Mouse (Mus musculus): ENCODE measurements around the gene Islr.

Islr gene

DNA sequence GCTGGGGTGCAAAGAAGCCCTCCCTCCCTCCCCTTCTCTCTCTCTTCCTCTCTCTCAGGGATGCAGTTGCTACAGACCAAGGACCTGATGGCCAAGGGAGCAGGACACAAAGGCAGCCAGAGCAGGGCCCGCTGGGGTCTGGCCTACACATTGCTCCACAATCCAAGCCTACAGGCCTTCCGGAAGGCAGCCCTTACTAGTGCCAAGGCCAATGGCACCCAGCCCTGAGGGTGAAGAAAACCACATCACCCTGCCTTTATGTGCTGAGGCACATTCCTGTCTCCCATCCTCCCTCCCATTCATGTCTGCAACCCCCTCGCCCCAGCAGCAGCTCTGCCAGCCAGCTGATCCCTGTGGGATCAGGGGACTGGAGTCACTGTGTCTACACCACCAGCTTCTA, 51.0 kb downstream of the Islr start:
- no peak for DNase-seq (ENCODE audit: low read depth, low spot score)

DNA sequence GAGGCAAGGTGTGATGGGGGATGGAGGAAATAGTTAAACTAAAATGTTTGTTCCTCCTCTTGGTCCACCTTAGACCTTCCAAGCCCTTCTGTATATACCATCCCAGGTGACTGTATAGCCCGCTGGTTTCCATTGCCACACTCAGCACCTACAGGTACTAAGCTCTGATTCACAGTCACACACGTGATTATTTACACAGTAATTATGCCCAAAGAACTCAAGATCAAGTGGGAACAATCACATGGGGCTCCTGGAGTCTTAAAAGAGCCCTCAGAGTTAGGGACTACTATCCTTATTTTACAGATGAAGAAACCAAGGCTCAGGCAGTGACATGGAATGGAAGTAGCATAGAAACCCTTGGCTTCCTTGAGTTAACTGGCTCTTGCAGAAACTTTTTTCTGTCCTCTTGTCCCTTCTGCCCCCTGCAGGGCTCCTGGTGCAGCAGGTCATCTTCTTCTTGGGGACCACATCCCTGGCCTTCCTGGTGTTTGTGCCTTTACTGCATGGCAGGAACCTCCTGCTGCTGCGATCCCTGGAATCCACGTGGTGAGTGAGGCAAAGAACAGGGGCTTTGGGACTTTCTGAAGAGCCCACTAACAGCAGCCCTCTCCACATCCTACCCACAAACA, 53.3 kb downstream of the Islr start:
- DNase-seq (ENCODE audit: low read depth, low spot score): no peak

DNA sequence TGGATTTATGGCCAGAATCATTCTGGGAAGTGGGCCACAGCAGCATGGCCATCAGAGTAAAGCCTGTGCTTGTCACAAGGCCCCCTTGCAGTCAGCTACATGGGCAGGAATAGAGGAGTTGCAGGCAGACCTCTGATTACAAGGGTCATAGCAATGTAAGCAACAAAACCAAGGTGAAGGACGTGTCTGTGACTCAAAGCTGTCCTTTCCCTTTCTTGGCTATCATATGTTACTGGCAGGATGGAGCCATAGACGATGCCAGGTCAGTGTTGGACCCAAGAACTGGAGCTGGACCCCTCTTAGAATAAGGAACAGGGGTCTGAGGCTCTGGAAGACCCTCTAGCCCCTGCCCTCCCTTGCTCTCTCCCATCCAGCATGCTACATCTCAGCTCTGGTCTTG, 55.3 kb downstream of the Islr start:
- no peak for DNase-seq (ENCODE audit: low read depth, low spot score)

DNA sequence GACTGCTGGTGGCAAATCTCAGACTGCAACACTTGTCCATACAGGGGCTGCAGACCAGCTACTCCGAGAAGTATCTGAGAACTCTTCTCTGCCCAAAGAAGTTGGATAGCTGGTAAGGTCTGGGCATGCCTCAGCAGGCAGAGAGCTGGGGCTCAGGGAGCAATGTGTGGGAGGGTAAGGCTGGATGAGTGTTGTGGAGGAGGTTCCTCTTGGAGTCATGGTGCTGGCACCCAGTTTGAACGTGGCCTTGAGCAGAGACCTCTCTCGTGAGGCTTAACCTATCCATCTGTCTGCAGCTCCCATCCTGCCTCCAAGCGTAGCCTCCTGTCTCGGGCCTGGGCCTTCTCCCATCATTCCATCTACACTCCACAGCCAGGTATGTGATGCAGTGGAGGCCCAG, 58.7 kb downstream of the Islr start:
- DNase-seq (ENCODE audit: low read depth, low spot score): no peak

DNA sequence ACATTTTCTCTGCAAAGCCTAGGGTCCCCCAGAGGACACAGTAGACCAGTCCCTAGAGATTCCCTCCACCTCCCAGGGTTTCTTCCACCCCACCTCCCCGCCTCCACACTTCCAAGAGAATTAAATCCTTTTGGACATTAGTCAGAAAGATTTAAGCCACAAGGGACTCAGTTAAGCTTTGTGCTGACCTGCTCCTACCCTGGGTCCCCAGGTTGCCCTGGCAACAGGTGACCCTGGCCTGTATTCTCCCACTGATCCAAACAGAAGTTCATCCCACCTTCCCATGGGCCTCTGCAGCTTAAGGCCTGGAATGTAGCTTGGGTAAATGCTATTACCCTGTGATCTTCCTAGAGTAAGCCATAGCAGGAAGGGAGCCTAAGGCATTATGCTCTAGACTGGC, 59.4 kb downstream of the Islr start:
- no peak for DNase-seq (ENCODE audit: low read depth, low spot score)

DNA sequence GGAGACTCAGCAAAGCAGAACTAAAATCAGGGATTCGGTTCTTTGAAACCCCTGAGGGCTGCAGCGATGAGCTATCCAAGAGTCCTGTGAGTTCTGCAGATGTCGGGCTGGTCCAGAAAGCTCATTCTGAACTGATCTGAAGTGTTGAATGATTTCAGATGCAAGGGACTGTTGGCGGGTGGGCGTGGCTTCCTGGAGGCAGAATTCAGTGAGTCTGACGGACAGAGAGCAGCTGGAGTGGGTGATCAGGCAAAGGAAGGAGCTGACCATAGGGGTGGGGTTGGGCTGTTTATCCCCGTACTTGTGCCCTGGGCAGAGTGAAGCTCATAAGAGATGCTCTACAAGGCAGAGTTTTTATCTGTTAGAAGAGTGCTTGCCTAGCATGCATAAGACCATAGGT, 60.7 kb downstream of the Islr start:
- DNase-seq (ENCODE audit: low read depth, low spot score): no peak

DNA sequence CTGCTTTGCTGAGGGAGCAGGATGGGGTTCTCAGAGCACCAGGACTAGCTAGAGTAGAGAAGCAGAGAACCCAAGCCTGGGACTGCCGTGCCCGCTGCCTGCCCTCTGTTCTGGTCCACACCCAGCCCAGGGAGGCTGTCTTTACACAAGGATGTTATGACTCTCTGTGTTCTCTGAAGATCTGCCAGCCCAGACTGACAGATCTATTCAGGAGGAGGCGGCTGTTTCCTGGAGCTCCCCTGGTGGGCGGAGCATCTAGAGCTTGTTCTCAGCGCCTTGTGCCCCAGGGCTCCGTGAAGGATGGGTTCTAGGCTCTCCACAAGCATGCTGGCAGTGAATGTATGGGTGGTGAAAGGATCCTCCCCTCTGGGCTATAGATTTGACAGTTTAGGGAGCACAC, 64.2 kb downstream of the Islr start:
- no peak for DNase-seq (ENCODE audit: low read depth, low spot score)

DNA sequence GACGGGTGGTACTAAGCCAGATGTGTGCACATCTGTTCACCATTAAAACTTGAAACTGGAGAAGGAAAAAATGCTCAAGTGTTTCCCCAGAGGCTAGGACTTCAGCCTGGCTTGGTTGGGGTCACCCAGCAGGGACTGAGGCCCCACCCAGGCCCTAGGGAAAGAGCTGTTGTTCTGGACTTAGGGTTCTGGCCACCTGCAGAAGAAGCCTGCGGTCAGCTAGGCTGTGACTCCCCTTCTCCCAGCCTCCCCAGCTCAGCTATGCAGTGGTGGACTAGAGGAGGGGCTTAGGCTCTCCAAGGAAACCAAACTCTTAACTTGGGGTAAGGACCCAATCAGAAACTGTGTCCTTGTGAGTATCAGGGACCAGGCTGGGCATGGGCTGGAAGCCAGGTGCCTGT, 68.2 kb downstream of the Islr start:
- DNase-seq (ENCODE audit: low read depth, low spot score): no peak

DNA sequence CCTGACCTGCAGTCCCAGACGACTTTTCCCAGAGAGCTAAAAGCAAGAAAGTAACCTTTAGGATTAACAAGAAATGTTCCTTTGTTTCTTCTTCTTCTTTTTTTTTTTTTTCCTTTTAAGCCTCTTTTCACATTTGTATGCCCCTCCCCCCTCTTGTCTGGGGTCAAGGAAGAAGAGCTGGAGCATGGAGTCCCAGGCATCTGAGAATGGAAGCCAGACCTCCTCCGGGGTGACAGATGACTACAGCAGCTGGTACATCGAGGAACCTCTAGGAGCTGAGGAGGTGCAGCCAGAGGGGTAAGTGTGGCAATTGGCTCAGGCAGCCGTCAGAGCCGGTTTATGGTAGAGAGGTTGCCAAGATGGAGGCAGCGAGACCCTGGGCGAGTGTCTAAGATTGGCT, 69.2 kb downstream of the Islr start:
- DNase-seq (ENCODE audit: low read depth, low spot score): peak; percentile 72

DNA sequence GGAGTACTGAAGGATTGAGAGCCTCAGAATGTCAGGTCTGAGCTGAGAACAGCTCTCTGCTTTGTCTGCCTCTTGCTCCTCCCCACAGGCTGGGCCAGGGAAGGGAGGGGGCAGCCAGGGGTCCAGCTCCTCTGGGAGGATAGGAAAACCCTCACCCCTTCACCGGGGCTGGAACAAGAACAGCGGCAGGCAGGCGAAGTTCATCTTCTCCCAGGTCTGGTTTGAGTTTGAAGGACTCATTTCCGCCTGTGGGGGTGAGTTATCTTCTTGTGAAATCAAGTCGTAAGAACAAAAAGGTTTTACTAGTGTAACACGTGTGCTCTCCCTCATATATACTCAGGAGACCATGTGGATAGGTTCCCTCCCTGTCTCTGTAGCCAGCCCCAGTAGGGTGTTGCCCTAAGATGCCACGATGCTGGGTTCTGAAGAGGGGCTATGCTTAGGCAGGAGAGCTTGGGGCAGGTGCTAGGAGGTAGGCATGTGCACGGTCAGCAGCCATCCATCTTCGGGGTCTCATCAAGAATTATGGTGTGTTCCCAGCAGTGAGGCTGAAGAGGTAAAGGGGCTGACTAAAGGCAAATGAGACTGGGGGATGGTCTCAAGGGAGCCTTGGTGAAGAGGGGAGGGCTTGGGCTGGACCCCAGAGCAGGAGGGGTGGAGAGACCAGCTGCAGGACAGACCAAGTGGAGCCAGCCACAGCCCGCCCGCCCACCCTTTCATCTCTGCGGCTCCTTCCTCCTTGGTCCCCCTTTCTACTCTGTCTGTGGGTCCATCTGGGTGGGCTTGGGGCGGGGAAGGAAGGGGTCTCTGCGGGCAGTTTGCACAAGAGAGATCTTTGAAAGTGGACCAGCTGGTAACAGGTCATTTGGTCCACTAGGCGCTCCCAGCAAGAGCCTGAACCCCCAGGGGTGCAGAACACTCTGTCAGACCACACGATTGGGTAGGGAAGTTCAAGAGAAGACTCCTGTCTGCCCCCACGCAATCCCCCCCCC, 69.9 kb downstream of the Islr start:
- peak; percentile 82 for DNase-seq (ENCODE audit: low read depth, low spot score)

DNA sequence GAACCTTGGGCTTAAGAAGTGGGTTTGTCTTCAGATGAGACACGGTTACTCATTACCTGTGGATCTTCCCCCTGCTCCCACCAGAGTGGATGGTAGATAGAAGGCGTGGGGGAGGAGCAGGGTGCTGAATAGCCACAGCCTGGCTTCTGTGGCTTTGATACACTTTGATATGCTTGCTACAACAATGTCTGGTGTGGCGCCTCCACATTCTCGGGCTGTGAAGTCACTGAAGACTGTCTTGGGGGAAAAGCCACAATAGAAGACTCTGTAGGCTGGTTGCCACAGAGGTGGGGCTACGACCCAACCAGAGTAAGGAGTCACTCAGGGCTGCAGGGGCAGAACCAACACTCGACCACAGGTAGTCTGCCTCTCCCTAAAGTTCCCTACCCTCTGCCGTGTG, 72.4 kb downstream of the Islr start:
- no peak for DNase-seq (ENCODE audit: low read depth, low spot score)

DNA sequence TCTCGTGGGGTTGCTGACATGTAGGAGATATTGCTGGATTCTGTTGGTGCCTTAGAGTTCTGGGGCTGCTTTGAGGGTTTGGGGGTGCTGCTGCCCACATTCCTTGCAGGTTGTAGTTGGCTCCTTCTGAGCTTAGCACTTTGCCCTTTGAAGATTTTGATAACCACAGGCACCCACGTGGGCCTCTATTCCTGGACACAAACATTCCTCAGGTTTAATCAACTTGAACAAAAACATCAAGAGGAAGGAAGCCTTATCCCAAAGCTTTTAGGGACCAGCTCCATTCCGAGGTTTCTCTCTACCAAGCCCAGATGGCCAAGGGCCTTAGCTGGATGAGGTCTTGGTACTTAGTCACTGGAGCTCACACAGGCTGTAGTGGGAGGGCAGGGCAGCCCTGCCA, 73.2 kb downstream of the Islr start:
- DNase-seq (ENCODE audit: low read depth, low spot score): no peak

DNA sequence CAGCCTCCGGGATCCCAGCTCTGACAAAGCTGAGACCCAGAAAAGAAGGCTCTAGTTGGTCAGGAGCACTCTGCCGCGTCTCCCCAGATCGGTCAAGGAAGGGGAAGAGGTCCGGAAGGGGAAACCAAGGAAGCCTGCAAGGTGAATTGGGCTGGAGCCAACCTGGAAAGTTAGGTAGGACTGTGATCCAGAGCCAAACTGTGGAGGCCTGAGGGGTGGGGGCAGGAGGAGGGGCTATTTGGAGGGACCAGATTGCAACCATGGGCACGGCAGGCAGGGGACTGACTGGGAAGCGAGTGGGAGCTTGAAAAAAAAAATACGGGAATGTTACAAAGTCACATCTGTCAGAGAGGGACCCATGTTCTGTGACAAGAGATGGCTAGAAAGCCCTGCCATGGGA, 74.6 kb downstream of the Islr start:
- no peak for DNase-seq (ENCODE audit: low read depth, low spot score)

DNA sequence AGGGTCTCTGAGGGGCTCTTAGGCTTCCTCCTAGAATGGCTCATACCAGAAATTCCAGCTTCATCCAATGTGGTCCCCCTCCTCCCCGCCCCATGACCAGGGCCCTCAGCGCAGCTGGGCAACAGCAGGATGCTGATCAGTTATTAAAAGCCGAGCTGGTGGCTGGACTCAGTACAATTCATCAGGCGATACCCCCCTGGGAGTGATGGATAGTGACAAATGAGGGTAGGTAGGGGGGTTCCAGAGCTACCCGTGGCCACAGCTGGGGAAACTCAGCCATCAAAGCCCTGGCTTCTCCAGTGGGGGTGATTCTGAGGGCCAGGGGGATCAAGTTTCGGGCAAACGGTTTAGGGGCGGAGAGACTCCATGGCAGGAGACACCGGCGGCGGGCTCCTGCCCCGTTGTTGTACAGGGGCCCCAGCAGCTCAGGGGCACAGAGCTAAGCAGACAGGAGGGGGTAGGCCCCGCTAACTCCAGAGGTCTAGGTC, 75.1 kb downstream of the Islr start:
- DNase-seq (ENCODE audit: low read depth, low spot score): peak; percentile 90

DNA sequence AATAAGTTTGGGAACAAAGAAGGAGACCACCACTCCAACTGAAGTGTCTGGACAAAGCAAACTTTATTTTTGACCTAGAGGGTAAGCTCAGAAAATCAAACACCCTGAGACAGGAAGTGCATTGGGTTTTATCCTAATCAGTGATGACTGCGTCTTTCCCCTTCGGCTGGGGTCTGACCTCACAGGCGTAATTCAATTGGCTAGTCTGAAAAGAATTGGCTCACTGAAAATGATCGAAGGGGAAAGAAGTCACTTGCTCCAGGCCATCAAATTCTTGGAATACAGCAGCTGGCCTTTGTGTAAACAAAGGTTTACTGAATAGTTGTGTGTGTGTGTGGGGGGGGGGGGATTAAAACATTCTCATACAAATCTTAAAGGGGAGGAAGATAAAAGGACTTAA, 78.3 kb downstream of the Islr start:
- DNase-seq (ENCODE audit: low read depth, low spot score): no peak

DNA sequence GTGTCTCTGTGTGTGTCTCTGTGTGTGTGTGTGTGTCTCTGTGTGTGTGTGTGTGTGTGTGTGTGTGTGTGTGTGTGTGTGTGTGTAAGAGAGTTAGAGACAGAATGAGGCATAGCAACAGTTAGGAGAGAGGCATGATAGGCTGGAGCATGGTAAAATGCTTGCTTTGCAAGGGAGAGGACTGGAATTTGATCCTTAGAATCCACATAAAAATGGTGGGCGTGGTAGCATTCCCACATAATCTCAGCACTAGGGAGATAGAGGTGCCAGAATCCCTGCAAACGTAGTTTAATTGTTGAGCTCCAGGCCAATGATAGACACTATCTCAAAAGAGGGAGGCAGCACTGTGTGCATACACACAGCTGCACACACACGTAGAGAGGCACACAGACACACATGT, 79.0 kb downstream of the Islr start:
- DNase-seq (ENCODE audit: low read depth, low spot score): no peak

DNA sequence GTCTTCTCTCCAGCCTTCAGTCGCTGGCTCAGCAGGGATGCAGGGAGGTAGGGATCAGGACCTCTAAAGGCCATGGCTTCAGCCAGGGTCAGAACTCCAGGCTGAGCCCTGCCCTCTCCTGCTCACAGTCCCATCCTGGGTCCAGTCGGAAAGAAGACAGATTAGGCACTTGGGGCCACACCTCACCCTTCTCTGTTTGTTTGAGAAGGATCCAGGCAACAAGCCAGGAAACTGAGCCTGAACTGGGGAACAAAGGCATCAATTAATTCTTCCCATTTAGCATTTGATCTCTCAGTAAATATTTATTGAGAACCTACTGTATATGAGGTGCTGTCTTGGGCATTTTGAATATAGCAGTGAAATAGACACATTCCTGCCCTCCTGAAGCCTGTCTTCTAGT, 85.4 kb downstream of the Islr start, which contains the start of gene Ccdc33:
TSS of gene Ccdc33 (minus strand) at position 153 of the 400 bp plus-strand sequence.
- no peak for DNase-seq (ENCODE audit: low read depth, low spot score)

DNA sequence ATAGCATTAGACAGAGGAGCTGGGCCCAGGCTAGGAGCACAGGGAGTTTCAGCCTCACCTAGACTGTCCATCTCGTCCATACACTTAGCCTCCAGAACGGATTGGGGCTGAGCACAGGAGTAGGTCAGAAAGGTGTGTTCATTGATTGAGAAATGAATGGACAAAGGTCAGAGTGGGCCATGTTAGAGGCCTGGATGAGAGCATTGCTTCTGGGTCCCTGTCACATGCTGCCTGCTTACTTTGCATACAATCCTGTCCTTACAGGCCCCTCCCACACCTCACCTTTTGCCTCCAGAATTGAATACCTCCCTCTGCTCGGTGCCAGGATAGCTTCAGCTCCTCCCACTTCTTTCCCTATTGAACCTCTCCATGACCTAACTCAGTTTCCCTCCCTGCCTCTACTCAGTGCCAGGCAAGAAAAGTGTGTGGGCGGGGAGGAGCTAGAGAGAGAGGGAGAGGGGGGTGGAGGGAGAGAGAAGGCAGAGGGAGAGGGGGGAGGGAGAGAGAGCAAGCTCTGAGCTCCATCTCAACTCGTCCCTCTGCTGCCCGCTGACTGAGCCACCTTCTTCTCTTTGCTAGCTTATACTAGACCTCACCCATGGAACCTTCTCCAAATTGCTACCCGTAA, 88.0 kb downstream of the Islr start:
- no peak for DNase-seq (ENCODE audit: low read depth, low spot score)

DNA sequence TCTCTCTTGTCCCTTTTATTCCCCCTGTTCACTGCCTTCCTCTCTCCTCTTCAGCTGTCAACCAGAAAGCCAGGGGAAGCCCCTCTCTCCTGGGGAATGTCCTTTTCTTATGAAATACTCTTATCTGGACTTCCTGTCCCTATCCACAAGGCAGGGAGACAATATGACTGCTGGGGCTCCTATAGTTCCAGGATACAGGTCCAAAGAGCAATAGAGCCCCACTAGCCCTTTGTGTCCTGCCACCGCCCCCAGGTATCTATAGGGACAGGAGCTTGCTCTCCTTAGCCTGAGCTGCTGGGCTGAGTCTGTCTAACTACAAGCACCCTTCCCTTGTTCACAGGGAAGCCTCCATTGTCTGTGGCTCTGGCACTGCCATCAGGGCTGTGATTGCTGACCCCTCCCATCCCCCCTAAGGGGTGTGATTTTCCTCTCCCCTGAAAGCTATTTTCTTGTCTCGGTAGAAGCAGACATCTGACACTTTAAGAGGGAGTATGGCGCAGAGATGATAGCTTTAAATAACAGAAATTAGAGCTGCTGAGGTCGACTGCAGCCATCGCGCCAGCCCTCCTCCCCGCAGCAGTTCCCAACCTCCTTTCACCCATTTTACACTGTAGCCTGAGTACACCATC, 88.7 kb downstream of the Islr start:
- no peak for DNase-seq (ENCODE audit: low read depth, low spot score)

DNA sequence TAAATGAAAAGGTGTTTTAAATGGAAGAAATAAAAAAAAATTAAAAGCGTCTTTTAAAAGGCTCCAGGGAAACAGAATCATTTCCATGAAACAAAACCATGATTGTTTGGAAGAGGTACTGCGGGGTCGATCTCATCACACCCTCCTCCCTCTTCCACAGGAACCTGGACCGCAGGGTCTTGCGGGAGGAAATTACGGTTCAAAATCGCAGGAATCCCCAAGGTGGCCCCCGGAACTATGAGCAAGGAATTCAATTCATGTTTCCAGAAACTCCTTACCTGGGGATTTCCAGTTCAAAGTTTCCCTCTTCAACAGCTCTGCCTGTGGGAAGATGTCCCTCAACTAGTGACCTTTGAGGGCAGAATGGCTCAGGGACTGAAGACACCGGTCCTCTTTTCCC, 90.1 kb downstream of the Islr start:
- DNase-seq (ENCODE audit: low read depth, low spot score): no peak

DNA sequence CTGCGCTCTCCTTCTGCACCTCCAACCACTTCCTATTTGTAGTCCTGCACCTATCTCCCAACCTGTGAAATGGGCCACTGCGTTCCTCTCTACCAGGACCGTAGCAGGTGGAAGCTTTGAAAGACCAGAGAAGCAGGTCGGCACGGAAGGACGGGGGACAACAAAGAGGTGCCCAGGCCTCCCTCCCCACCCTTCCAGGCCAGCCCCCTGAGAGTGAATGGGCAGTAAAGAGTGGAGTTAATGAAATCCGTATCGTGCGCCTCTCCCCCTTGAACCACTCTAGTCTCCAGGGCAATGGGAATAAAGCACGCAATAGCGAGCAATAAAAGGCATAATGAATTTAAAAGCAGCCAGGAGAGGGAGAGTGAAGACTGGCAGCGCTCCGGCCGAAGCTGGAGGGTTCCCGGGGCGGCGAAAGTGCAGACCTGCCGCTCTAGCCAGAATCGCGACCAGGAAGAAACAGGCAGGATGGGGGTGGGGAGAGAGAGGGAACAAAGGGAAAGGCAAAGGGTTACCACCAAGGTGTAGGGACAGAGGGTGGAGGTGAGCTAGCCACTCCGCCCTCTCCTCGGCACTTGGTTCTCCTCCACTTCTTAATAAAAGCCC, 90.7 kb downstream of the Islr start:
- DNase-seq (ENCODE audit: low read depth, low spot score): peak; percentile 63

DNA sequence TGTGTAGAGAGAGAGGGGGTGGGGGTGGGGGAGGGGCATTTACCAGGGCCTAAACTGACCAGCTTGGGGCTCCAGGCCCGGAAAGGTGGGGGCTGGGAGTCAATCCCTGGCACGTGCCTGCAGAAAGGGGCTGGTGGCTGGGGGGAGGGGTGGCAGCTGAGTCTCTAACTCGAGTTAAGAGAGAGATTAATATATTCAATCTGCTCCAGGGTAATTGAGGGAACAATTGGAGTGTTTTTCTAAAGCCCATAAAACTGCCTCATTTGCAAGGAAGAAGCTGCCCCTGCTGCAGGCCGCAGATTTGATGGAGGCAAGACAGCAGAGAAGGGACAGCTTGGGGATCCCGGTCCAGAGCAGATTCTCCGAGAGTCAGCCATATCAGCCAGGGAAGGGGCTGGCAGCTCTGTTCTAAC, 91.2 kb downstream of the Islr start:
- DNase-seq (ENCODE audit: low read depth, low spot score): peak; percentile 80

All from mesoderm, embryonic 11.5 days (tissue).